Mouse (Mus musculus) 416B (cell line): ENCODE data around the gene Agap1.

Source experiments
- DNase-seq: peaks from one replicate; pipeline ENCODE4 v3.0.0; 2011; ENCODE audit warnings: low read depth

Gene Agap1

GRCm38 (mm10) chr1:89714165-89714980 is 259.8 kb downstream of the Agap1 start:
- DNase-seq, result no peak

GRCm38 (mm10) chr1:89716234-89716633 is 261.6 kb downstream of the Agap1 start:
- peak; percentile 50 for DNase-seq

GRCm38 (mm10) chr1:89717100-89717499 is 262.5 kb downstream of the Agap1 start:
- no peak for DNase-seq

- peak; percentile 49 for DNase-seq
Measured at GRCm38 (mm10) chr1:89718782-89719403, 264.3 kb downstream of the Agap1 start.

- DNase-seq, result no peak
Measured at GRCm38 (mm10) chr1:89724141-89724540, 269.5 kb downstream of the Agap1 start.

- DNase-seq, result no peak
Measured at GRCm38 (mm10) chr1:89724555-89724954, 269.9 kb downstream of the Agap1 start.

- no peak for DNase-seq
Measured at GRCm38 (mm10) chr1:89724957-89725356, 270.4 kb downstream of the Agap1 start.

GRCm38 (mm10) chr1:89728481-89728880 is 273.9 kb downstream of the Agap1 start:
- no peak for DNase-seq

GRCm38 (mm10) chr1:89730589-89731195 is 276.1 kb downstream of the Agap1 start:
- peak; percentile 95 for DNase-seq

- DNase-seq, result no peak
Measured at GRCm38 (mm10) chr1:89734368-89734767, 279.8 kb downstream of the Agap1 start.

- DNase-seq, result peak; percentile 76
Measured at GRCm38 (mm10) chr1:89735146-89735545, 280.5 kb downstream of the Agap1 start.

GRCm38 (mm10) chr1:89736021-89736420 is 281.4 kb downstream of the Agap1 start:
- no peak for DNase-seq

- DNase-seq, result no peak
Measured at GRCm38 (mm10) chr1:89739067-89739774, 284.6 kb downstream of the Agap1 start.

GRCm38 (mm10) chr1:89739775-89740099 is 285.1 kb downstream of the Agap1 start:
- no peak for DNase-seq

GRCm38 (mm10) chr1:89742359-89742758 is 287.8 kb downstream of the Agap1 start:
- DNase-seq, result peak; percentile 77

GRCm38 (mm10) chr1:89746171-89746570 is 291.6 kb downstream of the Agap1 start:
- no peak for DNase-seq

- no peak for DNase-seq
Measured at GRCm38 (mm10) chr1:89749666-89750065, 295.1 kb downstream of the Agap1 start.

- no peak for DNase-seq
Measured at GRCm38 (mm10) chr1:89750495-89750894, 295.9 kb downstream of the Agap1 start.

GRCm38 (mm10) chr1:89750921-89751320 is 296.3 kb downstream of the Agap1 start:
- DNase-seq, result no peak

- no peak for DNase-seq
Measured at GRCm38 (mm10) chr1:89751344-89751743, 296.7 kb downstream of the Agap1 start.

- DNase-seq, result peak; percentile 36
Measured at GRCm38 (mm10) chr1:89752659-89753058, 298.1 kb downstream of the Agap1 start.

- DNase-seq, result no peak
Measured at GRCm38 (mm10) chr1:89755358-89755757, 300.8 kb downstream of the Agap1 start.

GRCm38 (mm10) chr1:89756387-89756786 is 301.8 kb downstream of the Agap1 start:
- no peak for DNase-seq
